ENCODE assay signal across 20 mouse cellular contexts in the genomic region with DNA sequence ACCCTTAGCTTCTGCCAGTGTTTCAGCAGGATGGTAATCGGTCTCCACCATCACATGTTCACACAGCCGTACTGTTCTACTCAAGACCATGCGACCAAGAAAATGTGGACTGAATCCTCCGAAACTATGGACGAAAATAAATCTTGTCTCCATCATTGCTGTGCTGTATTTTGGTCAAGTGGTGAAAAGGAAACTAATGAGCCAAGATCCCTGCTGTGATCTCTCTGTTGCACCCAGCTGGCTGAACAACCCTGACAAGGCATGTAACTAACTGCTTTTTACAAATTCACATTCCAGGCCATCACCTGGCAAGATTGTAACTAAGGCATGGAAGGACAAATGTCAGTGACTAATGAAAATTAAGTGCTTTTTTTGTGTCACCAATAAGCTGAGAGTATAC.
DNase-seq lines count a peak whose midpoint lies in the region; ATAC-seq lines count a peak whose summit lies in the region.
"Had no signal": no experiment of that assay in that cellular context is flagged by ENCODE, and none has a peak within 500 bp of the region (broad histone marks: within the 10 kb centered on the region; RNA-seq: fewer than 3 reads in every experiment).

No protein-coding gene starts in this region.

- ATAC-seq in cerebellum, adult (ENCODE audit: insufficient number of reproducible peaks, low FRiP score, low TSS enrichment): peak; percentile 49; the same call in 1 of the 2 replicates
- ATAC-seq: forebrain, embryonic 15.5 days; hindbrain, embryonic 16.5 days; intestine, embryonic 15.5 days; Patski had no signal

- no peak for DNase-seq in cerebellum, postnatal 4 days (ENCODE audit: low spot score in 2 of 2)
- peak; percentile 58 for DNase-seq in cerebellum, adult 11-12 months
- DNase-seq in cerebellum, adult 9-10 months: peak; percentile 75
- peak; percentile 35 to 38 for DNase-seq in cerebellum, postnatal 25 days
- no peak for DNase-seq in B cell, adult 2 months
- DNase-seq in ovary, postnatal 14 days (ENCODE audit: low spot score): no peak
- no peak for DNase-seq in spleen, adult 18-20 months
- DNase-seq: adrenal gland, postnatal 10 days; adrenal gland, postnatal 36 days; gastrocnemius, postnatal 10 days; gastrocnemius, postnatal 36 days; heart, postnatal 10 days; heart, postnatal 36 days; kidney, adult 11 months; kidney, adult 8-10 months had no signal

Comparison
In these comparisons a context has a peak if more than half of its experiments do, and no peak if none do; other contexts are left out.
1. DNase-seq: peak in cerebellum, adult 11-12 months (single experiment), cerebellum, adult 9-10 months (single experiment) and cerebellum, postnatal 25 days (2 of 2); none in cerebellum, postnatal 4 days (0 of 2), B cell, adult 2 months (0 of 2), ovary, postnatal 14 days (single experiment) and spleen, adult 18-20 months (0 of 2).